Mouse (Mus musculus): Measurements from ENCODE around the gene Klhl5. TPM values are rescaled to one million over a fixed set of nuclear protein-coding genes. Genes with fewer than 3 reads are reported as not detected.

Klhl5 gene
- 39.5 and 51.5 TPM in 2 replicates for total RNA-seq (2017)

DNA sequence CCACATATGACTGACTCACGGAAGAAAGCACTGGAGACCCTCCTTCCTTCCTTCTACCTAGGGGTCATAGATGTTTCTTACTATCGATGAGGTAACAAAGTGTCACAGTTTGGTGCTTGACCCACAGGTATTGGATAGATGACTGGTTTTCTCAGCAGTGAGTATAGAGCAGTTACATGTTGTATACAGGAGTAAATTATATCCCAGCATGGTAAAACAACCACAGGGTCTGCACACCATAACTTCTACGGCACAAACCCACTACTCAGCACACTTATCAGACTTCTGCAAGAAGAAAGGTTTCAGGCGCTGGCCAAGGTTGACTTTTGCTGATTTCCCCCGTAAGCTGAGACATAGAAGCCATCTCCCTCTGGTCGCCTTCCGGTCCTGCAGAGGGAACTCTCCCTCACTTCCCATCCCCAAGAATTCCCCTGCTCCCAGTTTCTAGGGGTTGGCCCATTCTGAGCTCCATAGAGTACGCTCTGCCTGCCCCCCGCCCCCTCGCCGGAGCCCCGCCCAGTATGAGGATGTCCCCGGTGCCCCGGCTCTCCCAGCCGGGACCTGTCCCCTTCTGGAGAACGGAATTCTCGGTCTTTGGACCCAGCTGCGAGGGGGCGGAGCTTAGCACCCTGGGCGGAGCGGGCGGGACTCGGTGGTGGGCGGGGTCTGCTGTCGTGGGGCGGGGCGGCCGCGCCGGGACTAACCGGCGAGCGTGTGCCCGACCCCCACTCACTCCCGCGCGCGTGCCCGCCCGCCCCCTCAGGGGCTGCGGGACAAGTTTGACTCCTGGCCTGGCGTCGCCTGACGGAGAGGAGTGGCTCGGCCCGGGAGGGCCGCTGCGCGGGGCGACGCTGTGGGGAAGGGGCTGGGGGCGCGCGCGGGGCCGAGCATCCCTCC is at the start of gene Klhl5:
TSS of gene Klhl5 (plus strand) at position 664 of the 897 bp plus-strand sequence.
- peak; percentile 65 for ATAC-seq (replicated peaks; ENCODE audit: low read depth, poor library complexity, severe bottlenecking)

DNA sequence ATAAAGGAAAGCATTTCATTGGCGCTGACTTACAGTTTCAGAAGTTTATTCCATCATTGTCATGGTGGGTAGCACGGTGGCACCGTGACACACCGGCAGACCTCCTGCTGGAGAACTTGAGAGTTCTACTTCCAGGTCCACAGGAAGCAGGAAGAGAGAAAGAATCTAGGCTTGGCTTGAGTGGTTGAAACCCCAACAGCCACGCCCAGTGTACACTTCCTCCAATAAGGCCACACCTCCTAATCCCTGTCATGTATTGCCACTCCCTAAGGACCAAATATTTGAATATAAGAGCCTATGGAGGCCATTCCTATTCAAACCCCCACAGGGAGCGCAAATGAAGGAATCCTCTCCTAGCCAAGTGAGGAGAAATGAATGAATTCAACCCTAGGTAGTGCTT is 49.7 kb upstream of the Klhl5 start:
- no peak for ATAC-seq (replicated peaks; ENCODE audit: low read depth, poor library complexity, severe bottlenecking)

DNA sequence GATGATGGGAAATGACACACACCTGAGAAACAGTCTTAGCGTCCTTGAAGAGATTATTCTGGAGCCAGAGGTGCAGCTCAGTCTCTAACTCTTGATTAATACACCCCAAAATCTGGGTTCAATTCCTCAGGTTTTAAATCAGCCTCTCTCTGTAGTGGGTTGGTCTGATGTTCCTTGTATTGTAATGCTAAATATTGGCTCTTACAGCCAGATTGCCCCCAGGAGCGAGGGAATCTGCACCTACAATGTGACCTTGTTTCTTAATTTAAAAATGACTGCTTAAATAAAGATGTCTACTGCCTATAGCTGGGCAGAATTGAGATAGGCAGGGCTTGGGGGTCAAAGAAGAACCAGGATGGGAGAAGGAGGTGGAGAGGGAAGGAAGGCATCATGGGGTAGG is 47.5 kb upstream of the Klhl5 start:
- ATAC-seq (replicated peaks; ENCODE audit: low read depth, poor library complexity, severe bottlenecking), result no peak

- no peak for ATAC-seq (replicated peaks; ENCODE audit: low read depth, poor library complexity, severe bottlenecking)
Observed at GRCm38 (mm10) chr5:65062236-65062635, 45.1 kb upstream of the Klhl5 start.

- no peak for ATAC-seq (replicated peaks; ENCODE audit: low read depth, poor library complexity, severe bottlenecking)
Observed at GRCm38 (mm10) chr5:65063266-65063665, 44.1 kb upstream of the Klhl5 start.

GRCm38 (mm10) chr5:65068166-65068565 is 39.2 kb upstream of the Klhl5 start:
- ATAC-seq (replicated peaks; ENCODE audit: low read depth, poor library complexity, severe bottlenecking), result no peak

- no peak for ATAC-seq (replicated peaks; ENCODE audit: low read depth, poor library complexity, severe bottlenecking)
Observed at GRCm38 (mm10) chr5:65069872-65070271, 37.5 kb upstream of the Klhl5 start.

DNA sequence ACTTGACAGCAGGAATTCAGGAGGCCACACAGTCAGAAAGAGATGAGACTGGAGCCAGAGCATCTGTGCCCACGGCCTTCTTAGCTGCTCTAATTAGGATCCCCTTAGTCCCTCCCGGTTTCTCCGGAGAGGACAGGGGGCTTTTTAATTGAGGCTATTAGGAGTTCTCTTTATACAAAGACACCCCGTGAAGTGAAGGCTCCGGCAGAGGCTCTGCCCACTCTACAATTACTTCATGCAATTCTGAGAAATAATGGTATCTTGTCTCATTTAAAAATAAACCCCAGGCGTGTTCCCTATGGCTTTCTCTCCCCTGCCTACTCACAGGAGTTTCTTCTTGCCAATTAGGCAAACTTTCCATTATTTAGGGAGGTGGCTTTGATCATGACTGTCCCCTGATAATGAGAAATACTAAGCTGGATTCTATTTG is 35.6 kb upstream of the Klhl5 start:
- no peak for ATAC-seq (replicated peaks; ENCODE audit: low read depth, poor library complexity, severe bottlenecking)

GRCm38 (mm10) chr5:65073247-65073646 is 34.1 kb upstream of the Klhl5 start:
- no peak for ATAC-seq (replicated peaks; ENCODE audit: low read depth, poor library complexity, severe bottlenecking)

GRCm38 (mm10) chr5:65074693-65075092 is 32.6 kb upstream of the Klhl5 start:
- ATAC-seq (replicated peaks; ENCODE audit: low read depth, poor library complexity, severe bottlenecking), result no peak

GRCm38 (mm10) chr5:65076087-65076486 is 31.3 kb upstream of the Klhl5 start:
- peak; percentile 62 for ATAC-seq (replicated peaks; ENCODE audit: low read depth, poor library complexity, severe bottlenecking)

DNA sequence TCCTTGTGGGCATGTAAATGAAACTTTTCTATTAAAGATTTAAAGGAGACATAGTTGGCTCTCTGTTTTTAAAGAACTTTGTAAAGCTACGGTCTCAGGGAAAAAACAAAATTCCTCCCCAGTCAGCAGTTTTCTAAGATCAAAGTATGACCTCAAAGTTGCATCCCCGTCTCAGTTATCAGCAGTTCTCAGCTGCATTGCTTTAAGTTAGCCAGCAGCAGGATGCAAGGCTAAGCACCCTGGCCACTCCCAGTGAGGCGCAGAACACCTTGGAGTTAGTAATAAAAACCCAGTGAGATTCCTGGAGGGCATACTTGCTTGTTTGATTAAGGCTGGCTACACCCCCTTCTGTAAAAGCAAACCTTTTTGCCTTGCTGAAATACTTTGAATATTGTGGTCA is 30.6 kb upstream of the Klhl5 start:
- no peak for ATAC-seq (replicated peaks; ENCODE audit: low read depth, poor library complexity, severe bottlenecking)

DNA sequence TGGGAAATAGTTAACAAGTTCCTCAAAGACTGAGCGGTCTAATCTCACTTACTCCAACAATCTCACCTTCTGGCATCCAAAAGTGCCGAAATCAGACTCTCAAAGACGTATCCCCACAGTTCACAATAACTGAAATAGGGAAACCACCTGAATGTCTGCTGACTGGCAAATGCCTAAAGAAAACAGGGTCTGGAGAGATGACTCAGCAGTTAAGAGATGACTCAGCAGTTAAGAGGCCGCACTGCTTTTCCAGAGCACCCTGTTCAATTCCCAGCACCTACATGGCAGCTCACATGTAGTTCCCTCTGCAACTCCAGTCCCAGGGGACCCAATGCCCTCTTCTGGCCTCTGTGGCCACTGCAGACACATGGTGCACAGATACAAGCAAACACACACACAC is 29.3 kb upstream of the Klhl5 start:
- ATAC-seq (replicated peaks; ENCODE audit: low read depth, poor library complexity, severe bottlenecking), result no peak

GRCm38 (mm10) chr5:65079881-65080280 is 27.5 kb upstream of the Klhl5 start:
- ATAC-seq (replicated peaks; ENCODE audit: low read depth, poor library complexity, severe bottlenecking), result no peak

- ATAC-seq (replicated peaks; ENCODE audit: low read depth, poor library complexity, severe bottlenecking), result no peak
Observed at GRCm38 (mm10) chr5:65081836-65082235, 25.5 kb upstream of the Klhl5 start.

- ATAC-seq (replicated peaks; ENCODE audit: low read depth, poor library complexity, severe bottlenecking), result no peak
Observed at GRCm38 (mm10) chr5:65086522-65086921, 20.8 kb upstream of the Klhl5 start.

- no peak for ATAC-seq (replicated peaks; ENCODE audit: low read depth, poor library complexity, severe bottlenecking)
Observed at GRCm38 (mm10) chr5:65089707-65090106, 17.6 kb upstream of the Klhl5 start.

- peak; percentile 85 for ATAC-seq (replicated peaks; ENCODE audit: low read depth, poor library complexity, severe bottlenecking)
Observed at GRCm38 (mm10) chr5:65091184-65091858, 16.0 kb upstream of the Klhl5 start.

- ATAC-seq (replicated peaks; ENCODE audit: low read depth, poor library complexity, severe bottlenecking), result peak; percentile 33
Observed at GRCm38 (mm10) chr5:65091921-65092320, 15.4 kb upstream of the Klhl5 start, which contains the start of gene Tmem156. TSS of gene Tmem156 (minus strand) at chr5:65092132.

GRCm38 (mm10) chr5:65093769-65094168 is 13.6 kb upstream of the Klhl5 start:
- ATAC-seq (replicated peaks; ENCODE audit: low read depth, poor library complexity, severe bottlenecking), result no peak

- ATAC-seq (replicated peaks; ENCODE audit: low read depth, poor library complexity, severe bottlenecking), result no peak
Observed at GRCm38 (mm10) chr5:65094902-65095545, 12.3 kb upstream of the Klhl5 start.

Data from common myeloid progenitor, adult 5-6 weeks (primary cell).